Mouse (Mus musculus) ES-Bruce4 (cell line): Measurements from ENCODE around the gene Cpsf4.

ENCODE experiments used
- CTCF ChIP-seq: IDR thresholded peaks from one replicate; pipeline ENCODE4 v1.8.1; 2011; ENCODE audit warnings: low read depth, low read length
- EP300 ChIP-seq: IDR thresholded peaks from 2 replicates; pipeline ENCODE4 v1.6.1; 2011; ENCODE audit warnings: low read depth, low read length; ENCODE audit not compliant: insufficient read depth
- POLR2A ChIP-seq: IDR thresholded peaks from one replicate; pipeline ENCODE4 v1.8.1; 2011; ENCODE audit warnings: low read length; ENCODE audit not compliant: insufficient read depth

DNA sequence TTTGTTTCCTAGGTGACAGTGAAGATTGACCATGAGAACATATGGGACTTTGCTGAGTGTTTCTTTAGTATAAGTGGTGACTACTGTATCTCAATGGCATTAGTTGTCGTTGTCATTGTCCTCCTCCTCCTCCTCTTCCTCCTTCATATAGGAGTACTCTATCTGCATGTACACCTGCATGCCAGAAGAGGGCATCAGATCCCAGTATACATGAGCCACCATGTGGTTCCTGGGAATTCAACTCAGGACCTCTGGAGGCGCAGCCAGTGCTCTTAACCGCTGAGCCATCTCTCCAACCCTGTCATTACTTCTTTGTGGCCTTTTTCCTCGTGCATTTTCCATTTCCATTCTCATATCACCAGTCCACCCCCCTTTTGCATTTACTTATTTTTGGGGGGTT lies 47.7 kb downstream of the Cpsf4 start:
- TF ChIP-seq CTCF, result peak; percentile 42
- no peak for TF ChIP-seq POLR2A
- TF ChIP-seq EP300, result no peak
